ENCODE assay signal across 27 mouse cellular contexts in genomic region chr10:100003797-100004196, GRCm38 (mm10). TPM values are rescaled to one million over a fixed set of nuclear protein-coding genes. Genes with fewer than 3 reads are reported as not detected.
"Had no signal": no experiment of that assay in that cellular context is flagged by ENCODE, and none has a peak within 500 bp of the region (broad histone marks: within the 10 kb centered on the region; RNA-seq: fewer than 3 reads in every experiment).

No protein-coding gene starts in this region.

- H3K36me3 ChIP-seq: embryonic facial prominence, embryonic 10.5 days; embryonic facial prominence, embryonic 12.5 days; embryonic facial prominence, embryonic 13.5 days; embryonic facial prominence, embryonic 15.5 days; forebrain, embryonic 10.5 days; forebrain, embryonic 12.5 days; forebrain, embryonic 15.5 days had no signal

- H3K4me2 ChIP-seq: embryonic facial prominence, embryonic 12.5 days; embryonic facial prominence, embryonic 13.5 days; embryonic facial prominence, embryonic 15.5 days; forebrain, embryonic 12.5 days; forebrain, embryonic 13.5 days; forebrain, embryonic 15.5 days had no signal

- H3K9me3 ChIP-seq: embryonic facial prominence, embryonic 10.5 days; embryonic facial prominence, embryonic 12.5 days; embryonic facial prominence, embryonic 13.5 days; embryonic facial prominence, embryonic 15.5 days; forebrain, embryonic 10.5 days; forebrain, embryonic 12.5 days; forebrain, embryonic 13.5 days; forebrain, embryonic 15.5 days had no signal

- H3K4me3 ChIP-seq: embryonic facial prominence, embryonic 10.5 days; embryonic facial prominence, embryonic 12.5 days; embryonic facial prominence, embryonic 13.5 days; embryonic facial prominence, embryonic 15.5 days; erythroblast, embryonic 14.5 days; forebrain, embryonic 10.5 days; forebrain, embryonic 12.5 days; forebrain, embryonic 13.5 days; forebrain, embryonic 15.5 days; gastrocnemius, adult 2 months; heart, adult 2 months had no signal

- H3K27ac ChIP-seq: embryonic facial prominence, embryonic 10.5 days; embryonic facial prominence, embryonic 12.5 days; embryonic facial prominence, embryonic 13.5 days; embryonic facial prominence, embryonic 15.5 days; forebrain, embryonic 10.5 days; forebrain, embryonic 12.5 days; forebrain, embryonic 13.5 days; forebrain, embryonic 15.5 days; gastrocnemius, adult 2 months; heart, adult 2 months had no signal

- H3K9ac ChIP-seq: embryonic facial prominence, embryonic 12.5 days; embryonic facial prominence, embryonic 13.5 days; embryonic facial prominence, embryonic 15.5 days; forebrain, embryonic 12.5 days; forebrain, embryonic 13.5 days; forebrain, embryonic 15.5 days; forebrain, postnatal 0 days had no signal

- H3K27me3 ChIP-seq: embryonic facial prominence, embryonic 12.5 days; embryonic facial prominence, embryonic 13.5 days; embryonic facial prominence, embryonic 15.5 days; forebrain, embryonic 12.5 days; forebrain, embryonic 15.5 days had no signal

- DNase-seq: cerebellum, adult 8-10 months; cerebellum, adult 9-10 months; cerebellum, adult 9-11 months; cerebellum, postnatal 10 days; cerebellum, postnatal 14 days; cerebellum, postnatal 25 days; cerebellum, postnatal 36 days; embryo, embryonic 11 days; forebrain, postnatal 0 days; gastrocnemius, adult 2 months; gastrocnemius, postnatal 10 days; gastrocnemius, postnatal 14 days; gastrocnemius, postnatal 25 days; gastrocnemius, postnatal 36 days; heart, adult 18-20 months; heart, adult 2 months had no signal

- H3K4me1 ChIP-seq: embryonic facial prominence, embryonic 10.5 days; embryonic facial prominence, embryonic 12.5 days; embryonic facial prominence, embryonic 13.5 days; embryonic facial prominence, embryonic 15.5 days; forebrain, embryonic 10.5 days; forebrain, embryonic 12.5 days; forebrain, embryonic 13.5 days; forebrain, embryonic 15.5 days had no signal

- ATAC-seq: forebrain, embryonic 13.5 days; forebrain, embryonic 14.5 days; forebrain, embryonic 15.5 days; forebrain, embryonic 16.5 days; forebrain, postnatal 0 days had no signal

RNA-seq across cellular contexts. Expression of gene Kitl, which starts 11.6 kb away (rescaled TPM):
- polyA plus RNA-seq: erythroblast, embryonic 14.5 days had no signal
